Mouse (Mus musculus) forebrain, postnatal 0 days (tissue): ENCODE results near the gene Slc22a22. TPM values are rescaled to one million over a fixed set of nuclear protein-coding genes. Genes with fewer than 3 reads are reported as not detected.

Experiments
- ATAC-seq: fragments of 200-750 bp; cut with Nextera tagmentation; 2 replicates; pipeline ENCODE4 v1.8.0; 2017; ENCODE audit warnings: mild to moderate bottlenecking, moderate library complexity
- DNase-seq: peaks from one replicate; pipeline ENCODE4 v3.0.0-alpha.2; 2015
- H3K27ac ChIP-seq: fragments of 300-500 bp; sonication (generic); 2 replicates; pipeline ENCODE4 v1.5.1; 2014; ENCODE audit warnings: low read depth, mild to moderate bottlenecking, antibody characterized with exemption, low read length, moderate library complexity, mixed read lengths
- H3K27me3 ChIP-seq: fragments of 300-500 bp; sonication (generic); 2 replicates; pipeline ENCODE4 v1.6.1; 2014; ENCODE audit warnings: mild to moderate bottlenecking, low read length, mixed read lengths; ENCODE audit not compliant: insufficient read depth
- H3K36me3 ChIP-seq: fragments of 300-500 bp; sonication (generic); 2 replicates; pipeline ENCODE4 v1.6.1; 2014; ENCODE audit warnings: mild to moderate bottlenecking, moderate library complexity; ENCODE audit not compliant: insufficient read depth
- H3K4me1 ChIP-seq: fragments of 300-500 bp; sonication (generic); 2 replicates; pipeline ENCODE4 v1.6.1; 2014; ENCODE audit warnings: antibody characterized with exemption; ENCODE audit not compliant: insufficient read depth
- H3K4me2 ChIP-seq: fragments of 300-500 bp; sonication (generic); 2 replicates; pipeline ENCODE4 v1.6.1; 2014; ENCODE audit warnings: low read depth, mild to moderate bottlenecking, moderate library complexity
- H3K4me3 ChIP-seq: fragments of 300-500 bp; sonication (generic); 2 replicates; pipeline ENCODE4 v1.5.1; 2014; ENCODE audit warnings: low read depth, low read length, mixed read lengths
- H3K9ac ChIP-seq: fragments of 300-500 bp; sonication (generic); 2 replicates; pipeline ENCODE4 v1.6.1; 2014; ENCODE audit warnings: mild to moderate bottlenecking
- H3K9me3 ChIP-seq: fragments of 300-500 bp; sonication (generic); 2 replicates; pipeline ENCODE4 v1.6.1; 2016; ENCODE audit warnings: low read length
- CTCF ChIP-seq: sonication (generic); IDR thresholded peaks from 2 replicates; pipeline ENCODE4 v1.5.1; 2016; ENCODE audit warnings: antibody characterized with exemption, control low read depth, low read depth
- WGBS: fragments of 180-500 bp; shearing (Covaris S2); extraction: QIAGEN DNeasy Blood & Tissue Kit; methylation state at CpG from one replicate; pipeline ENCODE4 v1.1.7; 2014; 5-methylcytosine and 5-hydroxymethylcytosine counted together
- polyA plus RNA-seq: library from polyadenylated mRNA; unstranded; fragments of >200 nt; fragmentation: Nextera tagmentation; extraction: Ambion mirVana; gene quantifications from 2 replicates; pipeline ENCODE4 v1.2.1, GENCODE M21; 2015
- total RNA-seq: library from RNA; depleted of rRNA; stranded (reverse); fragments of >200 nt; gene quantifications from 2 replicates; pipeline ENCODE4 v1.2.3, GENCODE M21; 2014

Gene Slc22a22
- total and polyA plus RNA-seq, 2 experiments from 2014 or later = 0.24 TPM; not detected in 1

- DNase-seq = no peak
These were observed 16.1 kb downstream of the Slc22a22 start for GRCm38 (mm10) chr15:57461284-57461683.

GRCm38 (mm10) chr15:57457374-57457773, 20.1 kb downstream of the Slc22a22 start:
- Histone ChIP-seq H3K36me3 (no peaks in the 10 kb centered on the region), H3K27me3 (no peaks in the 10 kb centered on the region), H3K4me1 (no peaks in the 10 kb centered on the region), H3K9ac (no peak overlapping the region), H3K4me3 (no peak overlapping the region), H3K9me3 (no peaks in the 10 kb centered on the region), H3K4me2 (no peak overlapping the region), H3K27ac (no peak overlapping the region)
- ATAC-seq (peak; percentile 36), DNase-seq (peak; percentile 19)
- WGBS = 25% methylated on average over 2 of the region's 2 CpGs
- TF ChIP-seq CTCF = no peak

More at GRCm38 (mm10) chr15:57461284-57461683, 16.1 kb downstream of the Slc22a22 start:
- TF ChIP-seq CTCF = no peak
- no peak overlapping the region for H3K4me3 ChIP-seq
- 20% methylated on average over 1 of the region's 1 CpGs for WGBS
- H3K4me1 ChIP-seq = no peaks in the 10 kb centered on the region
- no peak overlapping the region for H3K27ac ChIP-seq
- H3K27me3 ChIP-seq = no peaks in the 10 kb centered on the region
- no peak overlapping the region for H3K4me2 ChIP-seq
- H3K9me3 ChIP-seq = no peaks in the 10 kb centered on the region
- no peak overlapping the region for H3K9ac ChIP-seq
- peak; percentile 29; the same call in 1 of the 2 replicates for ATAC-seq
- H3K36me3 ChIP-seq = no peaks in the 10 kb centered on the region

GRCm38 (mm10) chr15:57434710-57435404, 42.6 kb downstream of the Slc22a22 start:
- no peak overlapping the region for H3K4me2 ChIP-seq
- no peaks in the 10 kb centered on the region for H3K27me3 ChIP-seq
- H3K27ac ChIP-seq = no peak overlapping the region
- no peaks in the 10 kb centered on the region for H3K9me3 ChIP-seq
- 70% methylated on average over 2 of the region's 2 CpGs for WGBS
- no peak overlapping the region for H3K4me3 ChIP-seq
- no peak for ATAC-seq
- DNase-seq = no peak
- H3K9ac ChIP-seq = no peak overlapping the region
- no peak for TF ChIP-seq CTCF
- H3K4me1 ChIP-seq = no peaks in the 10 kb centered on the region
- no peaks in the 10 kb centered on the region for H3K36me3 ChIP-seq

DNA sequence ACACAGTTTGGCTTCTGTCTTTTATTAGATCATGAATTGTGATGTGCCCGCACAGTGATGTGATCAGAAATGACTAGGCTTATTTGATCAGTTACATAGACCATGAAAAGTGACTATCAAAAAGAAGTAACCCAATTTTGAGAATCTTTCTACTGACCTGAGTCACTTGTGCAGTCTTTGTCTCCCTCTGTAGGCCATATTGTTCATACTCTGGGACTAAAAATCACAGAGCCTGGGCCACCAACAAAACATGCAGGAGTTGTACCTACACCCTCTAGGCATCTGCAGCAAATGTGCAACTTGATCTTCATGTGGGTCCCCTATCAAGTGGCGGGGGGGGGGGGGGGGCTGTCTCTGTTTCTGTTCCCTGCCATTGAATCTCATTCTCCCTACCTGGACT, 68.9 kb downstream of the Slc22a22 start:
- Histone ChIP-seq H3K27ac (no peak overlapping the region), H3K27me3 (no peaks in the 10 kb centered on the region), H3K36me3 (no peaks in the 10 kb centered on the region), H3K4me3 (no peak overlapping the region), H3K9ac (no peak overlapping the region), H3K4me2 (no peak overlapping the region), H3K4me1 (no peaks in the 10 kb centered on the region), H3K9me3 (no peaks in the 10 kb centered on the region)
- WGBS = 40% methylated on average over 2 of the region's 2 CpGs
- ATAC-seq (no peak), DNase-seq (peak; percentile 68)
- peak; percentile 74 for TF ChIP-seq CTCF

DNA sequence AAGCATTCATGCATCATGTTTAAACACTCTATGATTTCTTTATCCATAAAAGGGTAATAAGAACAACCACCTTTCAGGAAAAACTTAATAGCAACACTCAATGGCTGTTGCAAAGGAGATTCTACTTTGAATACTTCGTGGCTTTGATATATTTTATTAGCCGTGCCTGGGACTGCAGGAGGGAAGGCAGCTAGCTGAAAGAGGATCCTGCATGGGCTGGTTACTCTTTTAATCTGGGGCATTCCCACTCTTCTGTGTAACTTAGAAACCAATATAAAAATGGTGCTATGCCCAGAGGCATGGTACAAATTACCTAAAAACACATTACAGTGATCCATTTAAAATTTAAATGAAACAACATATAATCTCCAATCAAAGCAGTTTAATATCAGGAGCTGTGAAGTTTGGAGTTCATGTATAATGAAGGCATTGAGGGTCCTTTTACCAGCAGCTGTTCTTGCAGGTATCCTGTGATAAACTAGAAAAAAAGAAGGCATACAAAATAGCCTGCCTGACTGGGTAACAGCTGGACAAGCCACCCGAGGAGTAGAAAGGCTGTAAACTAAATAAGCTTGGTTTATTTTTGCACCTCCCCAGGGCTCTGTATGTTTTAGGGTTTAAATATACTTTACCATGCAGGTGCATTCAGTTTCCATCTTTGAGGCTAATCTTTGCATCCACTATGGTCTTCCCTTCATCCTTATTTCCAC, 78.8 kb downstream of the Slc22a22 start:
- Histone ChIP-seq H3K9ac (no peak overlapping the region), H3K27me3 (no peaks in the 10 kb centered on the region), H3K9me3 (no peaks in the 10 kb centered on the region), H3K4me2 (no peak overlapping the region), H3K36me3 (no peaks in the 10 kb centered on the region), H3K4me1 (no peaks in the 10 kb centered on the region), H3K4me3 (no peak overlapping the region), H3K27ac (no peak overlapping the region)
- TF ChIP-seq CTCF = no peak
- ATAC-seq (no peak), DNase-seq (no peak)
- WGBS = 48% methylated on average over 3 of the region's 3 CpGs

GRCm38 (mm10) chr15:57394053-57394452, 83.4 kb downstream of the Slc22a22 start:
- Histone ChIP-seq H3K27me3 (no peaks in the 10 kb centered on the region), H3K4me2 (no peak overlapping the region), H3K9ac (no peak overlapping the region), H3K4me1 (no peaks in the 10 kb centered on the region), H3K4me3 (no peak overlapping the region), H3K36me3 (no peaks in the 10 kb centered on the region), H3K9me3 (no peaks in the 10 kb centered on the region), H3K27ac (no peak overlapping the region)
- DNase-seq (peak; percentile 10), ATAC-seq (peak; percentile 77)
- TF ChIP-seq CTCF = no peak
- WGBS = 76% methylated on average over 4 of the region's 4 CpGs

- H3K27ac ChIP-seq = no peak overlapping the region
- H3K36me3 ChIP-seq = no peaks in the 10 kb centered on the region
- ATAC-seq = no peak
- no peak overlapping the region for H3K4me2 ChIP-seq
- no peak for DNase-seq
- H3K4me1 ChIP-seq = no peaks in the 10 kb centered on the region
- WGBS = 82% methylated on average over 7 of the region's 7 CpGs
- no peak overlapping the region for H3K4me3 ChIP-seq
- no peaks in the 10 kb centered on the region for H3K9me3 ChIP-seq
- no peak for TF ChIP-seq CTCF
- no peak overlapping the region for H3K9ac ChIP-seq
- H3K27me3 ChIP-seq = no peaks in the 10 kb centered on the region
These were observed 97.0 kb downstream of the Slc22a22 start for GRCm38 (mm10) chr15:57380381-57380780.
